ENCODE assay signal across 7 mouse cellular contexts in genomic region chr11:75172151-75173094, GRCm38 (mm10). TPM values are rescaled to one million over a fixed set of nuclear protein-coding genes. Genes with fewer than 3 reads are reported as not detected.
DNase-seq lines count a peak whose midpoint lies in the region; ATAC-seq and TF ChIP-seq lines count a peak whose summit lies in the region.

No protein-coding gene starts in this region.

- TF ChIP-seq EP300 in stomach, postnatal 0 days (optimal IDR thresholded peaks at IDR 0.05) = no peak

- no peaks in the 10 kb centered on the region for H3K79me2 ChIP-seq in liver, adult 2 months (ENCODE audit: control insufficient read depth, insufficient read depth, low read length)

- H3K4me3 ChIP-seq in liver, adult 2 months (ENCODE audit: insufficient read depth, low read depth, low read length) = peak overlapping the region; percentile 58; the same call in 1 of the 2 replicates
- peak overlapping the region; percentile 74 for H3K4me3 ChIP-seq in bone marrow macrophage, adult 2 months (ENCODE audit: insufficient read depth, low read length)
- H3K4me3 ChIP-seq in embryonic facial prominence, embryonic 12.5 days = peak overlapping the region; percentile 61
- H3K4me3 ChIP-seq in hindbrain, postnatal 0 days (ENCODE audit: low read length) = peak overlapping the region; percentile 50
- H3K4me3 ChIP-seq in midbrain, embryonic 10.5 days = peak overlapping the region; percentile 79
- H3K4me3 ChIP-seq in stomach, postnatal 0 days (ENCODE audit: low read depth, low read length) = peak overlapping the region; percentile 65

- peak overlapping the region; percentile 86 for H3K4me2 ChIP-seq in embryonic facial prominence, embryonic 12.5 days (replicated peaks)
- H3K4me2 ChIP-seq in hindbrain, postnatal 0 days (ENCODE audit: low read depth, low read length) = peak overlapping the region; percentile 67
- H3K4me2 ChIP-seq in stomach, postnatal 0 days (replicated peaks; ENCODE audit: low read depth) = peak overlapping the region; percentile 79

- H3K36me3 ChIP-seq in liver, adult 2 months (ENCODE audit: control insufficient read depth, insufficient read depth, low read length) = no peaks in the 10 kb centered on the region
- 0 out of 2 replicates have a peak, but pooled peaks cover 4% of the 10 kb centered on the region for H3K36me3 ChIP-seq in embryonic facial prominence, embryonic 12.5 days
- no peaks in the 10 kb centered on the region for H3K36me3 ChIP-seq in hindbrain, postnatal 0 days (ENCODE audit: insufficient read depth, low read length)
- peaks cover 12% of the 10 kb centered on the region for H3K36me3 ChIP-seq in midbrain, embryonic 10.5 days
- peaks cover under 1% of the 10 kb centered on the region; the same call in 1 of the 2 replicates for H3K36me3 ChIP-seq in stomach, postnatal 0 days (ENCODE audit: control insufficient read depth, insufficient read depth, low read length)

- ATAC-seq in embryonic facial prominence, embryonic 12.5 days (ENCODE audit: insufficient number of reproducible peaks, insufficient read depth, low FRiP score, low TSS enrichment) = no peak
- peak; percentile 6; the same call in 1 of the 2 replicates for ATAC-seq in hindbrain, postnatal 0 days
- ATAC-seq in stomach, postnatal 0 days (ENCODE audit: low FRiP score, low TSS enrichment) = no peak

- H3K27me3 ChIP-seq in liver, adult 2 months (ENCODE audit: control insufficient read depth, insufficient read depth, low read length) = peaks cover 9% of the 10 kb centered on the region; the same call in 1 of the 2 replicates
- H3K27me3 ChIP-seq in embryonic facial prominence, embryonic 12.5 days = peaks cover 60% of the 10 kb centered on the region
- H3K27me3 ChIP-seq in hindbrain, postnatal 0 days (ENCODE audit: insufficient read depth, low read length) = peaks cover 17% of the 10 kb centered on the region; the same call in 1 of the 2 replicates
- peaks cover 84% of the 10 kb centered on the region for H3K27me3 ChIP-seq in midbrain, embryonic 10.5 days (ENCODE audit: low read depth, poor library complexity, severe bottlenecking)
- no peaks in the 10 kb centered on the region; the same call in 1 of the 2 replicates for H3K27me3 ChIP-seq in stomach, postnatal 0 days (ENCODE audit: control insufficient read depth, insufficient read depth, low read length)

- 3% methylated on average over 74 of the region's 75 CpGs for WGBS in liver, adult 2 months
- under 1% methylated on average over 74 of the region's 75 CpGs for WGBS in embryonic facial prominence, embryonic 12.5 days
- under 1% methylated on average over 73 of the region's 75 CpGs for WGBS in hindbrain, postnatal 0 days
- under 1% methylated on average over 74 of the region's 75 CpGs for WGBS in midbrain, embryonic 10.5 days
- WGBS in stomach, postnatal 0 days = under 1% methylated on average over 63 of the region's 75 CpGs

- 0 out of 2 replicates have a peak, but pooled peaks cover 3% of the 10 kb centered on the region for H3K4me1 ChIP-seq in liver, adult 2 months (ENCODE audit: control insufficient read depth, insufficient read depth, low read length)
- peaks cover 11% of the 10 kb centered on the region; the same call in 1 of the 2 replicates for H3K4me1 ChIP-seq in bone marrow macrophage, adult 2 months (ENCODE audit: control insufficient read depth, insufficient read depth, low read length)
- peaks cover 47% of the 10 kb centered on the region for H3K4me1 ChIP-seq in embryonic facial prominence, embryonic 12.5 days
- H3K4me1 ChIP-seq in hindbrain, postnatal 0 days (ENCODE audit: insufficient read depth, low read length) = peaks cover 16% of the 10 kb centered on the region
- peaks cover 71% of the 10 kb centered on the region for H3K4me1 ChIP-seq in midbrain, embryonic 10.5 days
- H3K4me1 ChIP-seq in stomach, postnatal 0 days (replicated peaks; ENCODE audit: control insufficient read depth, insufficient read depth) = peaks cover 3% of the 10 kb centered on the region; the same call in 1 of the 2 replicates

- H3K27ac ChIP-seq in liver, adult 2 months (replicated peaks; ENCODE audit: insufficient read depth, low read depth, low read length) = no peak overlapping the region
- H3K27ac ChIP-seq in bone marrow macrophage, adult 2 months (ENCODE audit: insufficient read depth, low read depth, low read length) = no peak overlapping the region
- H3K27ac ChIP-seq in embryonic facial prominence, embryonic 12.5 days = no peak overlapping the region
- H3K27ac ChIP-seq in hindbrain, postnatal 0 days = peak overlapping the region; percentile 76
- H3K27ac ChIP-seq in midbrain, embryonic 10.5 days (replicated peaks) = peak overlapping the region; percentile 78; the same call in 1 of the 2 replicates
- no peak overlapping the region for H3K27ac ChIP-seq in stomach, postnatal 0 days (replicated peaks)

- no peak for DNase-seq in liver, adult 2 months (ENCODE audit: extremely low read depth, low read depth, low spot score)
- DNase-seq in liver = no peak
- peak; percentile 83 for DNase-seq in hindbrain, postnatal 0 days (ENCODE audit: low spot score)
- DNase-seq in midbrain, embryonic 10.5 days (ENCODE audit: low spot score) = peak; percentile 52
- DNase-seq in stomach, postnatal 0 days (ENCODE audit: low spot score) = peak; percentile 41

- H3K9me3 ChIP-seq in embryonic facial prominence, embryonic 12.5 days = no peaks in the 10 kb centered on the region
- no peaks in the 10 kb centered on the region for H3K9me3 ChIP-seq in hindbrain, postnatal 0 days (ENCODE audit: low read length)
- H3K9me3 ChIP-seq in midbrain, embryonic 10.5 days (replicated peaks) = no peaks in the 10 kb centered on the region
- no peaks in the 10 kb centered on the region for H3K9me3 ChIP-seq in stomach, postnatal 0 days (ENCODE audit: control insufficient read depth, low read length)

- no peak for TF ChIP-seq CTCF in liver, adult 2 months (IDR thresholded peaks at IDR 0.05; ENCODE audit: low read depth, low read length)
- no peak for TF ChIP-seq CTCF in bone marrow macrophage, adult 2 months (IDR thresholded peaks at IDR 0.05; ENCODE audit: low read depth, low read length)
- TF ChIP-seq CTCF in hindbrain, postnatal 0 days (IDR thresholded peaks at IDR 0.05; ENCODE audit: low read depth) = 0 out of 2 replicates have a peak, but pooled peaks have one; percentile 7
- TF ChIP-seq CTCF in stomach, postnatal 0 days (IDR thresholded peaks at IDR 0.05; ENCODE audit: low read depth) = no peak

- no peak for TF ChIP-seq POLR2A in liver, adult 2 months (IDR thresholded peaks at IDR 0.05; ENCODE audit: extremely low read depth, insufficient read depth, low read length)
- TF ChIP-seq POLR2A in bone marrow macrophage, adult 2 months (IDR thresholded peaks at IDR 0.05; ENCODE audit: borderline replicate concordance, low read depth, low read length) = no peak

- no peak overlapping the region for H3K9ac ChIP-seq in liver, adult 2 months (ENCODE audit: low read depth, low read length)
- H3K9ac ChIP-seq in embryonic facial prominence, embryonic 12.5 days = peak overlapping the region; percentile 36
- H3K9ac ChIP-seq in hindbrain, postnatal 0 days (replicated peaks; ENCODE audit: low read length) = peak overlapping the region; percentile 55
- H3K9ac ChIP-seq in stomach, postnatal 0 days (ENCODE audit: low read length) = no peak overlapping the region

RNA-seq across cellular contexts. Expression of gene Hic1, which starts 3.1 kb away (rescaled TPM):
- total RNA-seq in liver, adult 2 months (2014; rRNA removed) = 1.1 and 1.8 TPM in 2 replicates
- polyA plus RNA-seq in liver, adult 2 months (2012; rRNA removed) = 3.8 and 4.3 TPM in 2 replicates
- polyA plus RNA-seq in bone marrow macrophage, adult 2 months (2012; ENCODE audit: insufficient read depth, insufficient read length, missing spikeins) = not detected in 2 replicates
- 39.2 and 44.8 TPM in 2 replicates for polyA plus RNA-seq in embryonic facial prominence, embryonic 12.5 days (2016; fragmentation: Nextera tagmentation; extraction: Ambion mirVana)
- total RNA-seq in hindbrain, postnatal 0 days (2014; rRNA removed) = 8.5 and 12.9 TPM in 2 replicates
- 1.7 TPM in 2 replicates for polyA plus RNA-seq in hindbrain, postnatal 0 days (2015; fragmentation: Nextera tagmentation; extraction: Ambion mirVana)
- polyA plus RNA-seq in midbrain, embryonic 10.5 days (2016; fragmentation: Nextera tagmentation; extraction: Ambion mirVana) = 0.32 and 0.57 TPM in 2 replicates
- polyA plus RNA-seq in stomach, postnatal 0 days (2015; fragmentation: Nextera tagmentation; extraction: Ambion mirVana) = 6.6 and 8.2 TPM in 2 replicates

RNA-seq across cellular contexts. Expression of gene Ovca2, which starts 6.2 kb away (rescaled TPM):
- total RNA-seq in liver, adult 2 months (2014; rRNA removed) = 6.7 and 6.9 TPM in 2 replicates
- 5.7 and 8.0 TPM in 2 replicates for polyA plus RNA-seq in liver, adult 2 months (2012; rRNA removed)
- 13.4 and 17.7 TPM in 2 replicates for polyA plus RNA-seq in bone marrow macrophage, adult 2 months (2012; ENCODE audit: insufficient read depth, insufficient read length, missing spikeins)
- polyA plus RNA-seq in embryonic facial prominence, embryonic 12.5 days (2016; fragmentation: Nextera tagmentation; extraction: Ambion mirVana) = 30.0 and 31.5 TPM in 2 replicates
- 11.0 and 17.6 TPM in 2 replicates for total RNA-seq in hindbrain, postnatal 0 days (2014; rRNA removed)
- polyA plus RNA-seq in hindbrain, postnatal 0 days (2015; fragmentation: Nextera tagmentation; extraction: Ambion mirVana) = 11.7 and 15.7 TPM in 2 replicates
- polyA plus RNA-seq in midbrain, embryonic 10.5 days (2016; fragmentation: Nextera tagmentation; extraction: Ambion mirVana) = 33.5 and 37.6 TPM in 2 replicates
- polyA plus RNA-seq in stomach, postnatal 0 days (2015; fragmentation: Nextera tagmentation; extraction: Ambion mirVana) = 19.3 and 20.2 TPM in 2 replicates

RNA-seq across cellular contexts. Expression of gene Dph1, which starts 18.6 kb away (rescaled TPM):
- 11.3 and 14.2 TPM in 2 replicates for total RNA-seq in liver, adult 2 months (2014; rRNA removed)
- polyA plus RNA-seq in liver, adult 2 months (2012; rRNA removed) = 49.1 and 53.5 TPM in 2 replicates
- polyA plus RNA-seq in bone marrow macrophage, adult 2 months (2012; ENCODE audit: insufficient read depth, insufficient read length, missing spikeins) = 7.0 and 8.8 TPM in 2 replicates
- 22.6 and 23.3 TPM in 2 replicates for polyA plus RNA-seq in embryonic facial prominence, embryonic 12.5 days (2016; fragmentation: Nextera tagmentation; extraction: Ambion mirVana)
- 31.3 and 39.2 TPM in 2 replicates for total RNA-seq in hindbrain, postnatal 0 days (2014; rRNA removed)
- polyA plus RNA-seq in hindbrain, postnatal 0 days (2015; fragmentation: Nextera tagmentation; extraction: Ambion mirVana) = 13.5 and 13.6 TPM in 2 replicates
- polyA plus RNA-seq in midbrain, embryonic 10.5 days (2016; fragmentation: Nextera tagmentation; extraction: Ambion mirVana) = 25.4 and 27.3 TPM in 2 replicates
- polyA plus RNA-seq in stomach, postnatal 0 days (2015; fragmentation: Nextera tagmentation; extraction: Ambion mirVana) = 15.2 and 15.8 TPM in 2 replicates

RNA-seq across cellular contexts. Expression of gene Rtn4rl1, which starts 21.2 kb away (rescaled TPM):
- 1.3 and 2.4 TPM in 2 replicates for total RNA-seq in liver, adult 2 months (2014; rRNA removed)
- polyA plus RNA-seq in liver, adult 2 months (2012; rRNA removed) = 9.5 and 10.0 TPM in 2 replicates
- 0.91 and 1.6 TPM in 2 replicates for polyA plus RNA-seq in bone marrow macrophage, adult 2 months (2012; ENCODE audit: insufficient read depth, insufficient read length, missing spikeins)
- polyA plus RNA-seq in embryonic facial prominence, embryonic 12.5 days (2016; fragmentation: Nextera tagmentation; extraction: Ambion mirVana) = 5.1 and 5.7 TPM in 2 replicates
- 13.0 and 13.4 TPM in 2 replicates for total RNA-seq in hindbrain, postnatal 0 days (2014; rRNA removed)
- polyA plus RNA-seq in hindbrain, postnatal 0 days (2015; fragmentation: Nextera tagmentation; extraction: Ambion mirVana) = 9.9 and 10.7 TPM in 2 replicates
- polyA plus RNA-seq in midbrain, embryonic 10.5 days (2016; fragmentation: Nextera tagmentation; extraction: Ambion mirVana) = 2.3 and 3.0 TPM in 2 replicates
- 2.1 and 2.9 TPM in 2 replicates for polyA plus RNA-seq in stomach, postnatal 0 days (2015; fragmentation: Nextera tagmentation; extraction: Ambion mirVana)

Comparison
In these comparisons a context has a peak if more than half of its experiments do, and no peak if none do; other contexts are left out.
1. DNase-seq: peak in hindbrain, postnatal 0 days (single experiment), midbrain, embryonic 10.5 days (single experiment) and stomach, postnatal 0 days (single experiment); none in liver, adult 2 months (single experiment) and liver (single experiment).
2. H3K27ac ChIP-seq: peak in hindbrain, postnatal 0 days (single experiment) and midbrain, embryonic 10.5 days (single experiment); none in liver, adult 2 months (single experiment), bone marrow macrophage, adult 2 months (single experiment), embryonic facial prominence, embryonic 12.5 days (single experiment) and stomach, postnatal 0 days (single experiment).
3. H3K9ac ChIP-seq: peak in embryonic facial prominence, embryonic 12.5 days (single experiment) and hindbrain, postnatal 0 days (single experiment); none in liver, adult 2 months (single experiment) and stomach, postnatal 0 days (single experiment).
4. Peak in every context shown above with its lines, with median percentiles within 50 percentile points of each other: H3K4me3 ChIP-seq and H3K4me2 ChIP-seq.